Mouse (Mus musculus): ENCODE data around the gene Suds3. TPM values are rescaled to one million over a fixed set of nuclear protein-coding genes. Genes with fewer than 3 reads are reported as not detected.

The Suds3 gene
- polyA plus RNA-seq, 1 experiment from 2014 or later, result 88.6 TPM

GRCm38 (mm10) chr5:117108292-117108691, 7.6 kb downstream of the Suds3 start:
- Histone ChIP-seq H3K9ac (no peak overlapping the region), H3K4me1 (replicated peaks) (no peaks in the 10 kb centered on the region), H3K27me3 (no peaks in the 10 kb centered on the region), H3K36me3 (peaks cover 60% of the 10 kb centered on the region), H3K4me3 (no peak overlapping the region), H3K9me3 (no peaks in the 10 kb centered on the region), H3K27ac (replicated peaks) (no peak overlapping the region), H3K4me2 (no peak overlapping the region)
- no peak for ATAC-seq (ENCODE audit: low FRiP score, low read depth)
- WGBS, result 95% methylated on average over 13 of the region's 13 CpGs

GRCm38 (mm10) chr5:117105761-117106160, 10.2 kb downstream of the Suds3 start:
- Histone ChIP-seq H3K36me3 (peaks cover 54% of the 10 kb centered on the region), H3K4me3 (no peak overlapping the region), H3K27ac (replicated peaks) (no peak overlapping the region), H3K9ac (no peak overlapping the region), H3K4me2 (no peak overlapping the region), H3K4me1 (replicated peaks) (no peaks in the 10 kb centered on the region), H3K9me3 (no peaks in the 10 kb centered on the region), H3K27me3 (no peaks in the 10 kb centered on the region)
- ATAC-seq (ENCODE audit: low FRiP score, low read depth), result no peak
- 68% methylated on average over 9 of the region's 9 CpGs for WGBS

GRCm38 (mm10) chr5:117104329-117104728, 11.6 kb downstream of the Suds3 start:
- H3K9ac ChIP-seq, result no peak overlapping the region
- H3K4me1 ChIP-seq (replicated peaks), result no peaks in the 10 kb centered on the region
- 95% methylated on average over 12 of the region's 12 CpGs for WGBS
- H3K4me2 ChIP-seq, result no peak overlapping the region
- H3K27ac ChIP-seq (replicated peaks), result no peak overlapping the region
- no peak for ATAC-seq (ENCODE audit: low FRiP score, low read depth)
- H3K27me3 ChIP-seq, result no peaks in the 10 kb centered on the region
- H3K36me3 ChIP-seq, result peaks cover 59% of the 10 kb centered on the region
- no peak overlapping the region for H3K4me3 ChIP-seq
- no peaks in the 10 kb centered on the region for H3K9me3 ChIP-seq

- H3K4me3 ChIP-seq, result no peak overlapping the region
- no peaks in the 10 kb centered on the region for H3K9me3 ChIP-seq
- no peak for ATAC-seq (ENCODE audit: low FRiP score, low read depth)
- WGBS, result 94% methylated on average over 20 of the region's 20 CpGs
- no peak overlapping the region for H3K27ac ChIP-seq (replicated peaks)
- H3K9ac ChIP-seq, result no peak overlapping the region
- no peaks in the 10 kb centered on the region for H3K4me1 ChIP-seq (replicated peaks)
- H3K4me2 ChIP-seq, result no peak overlapping the region
- no peaks in the 10 kb centered on the region for H3K27me3 ChIP-seq
- H3K36me3 ChIP-seq, result peaks cover 65% of the 10 kb centered on the region
Observed at GRCm38 (mm10) chr5:117103194-117103929, 12.6 kb downstream of the Suds3 start.

GRCm38 (mm10) chr5:117099742-117100141, 16.2 kb downstream of the Suds3 start:
- H3K4me2 ChIP-seq, result no peak overlapping the region
- no peak for ATAC-seq (ENCODE audit: low FRiP score, low read depth)
- WGBS, result 92% methylated on average over 11 of the region's 11 CpGs
- H3K9me3 ChIP-seq, result no peaks in the 10 kb centered on the region
- H3K36me3 ChIP-seq, result peaks cover 41% of the 10 kb centered on the region
- H3K4me3 ChIP-seq, result no peak overlapping the region
- H3K27ac ChIP-seq (replicated peaks), result no peak overlapping the region
- no peak overlapping the region for H3K9ac ChIP-seq
- H3K4me1 ChIP-seq (replicated peaks), result peaks cover 10% of the 10 kb centered on the region
- H3K27me3 ChIP-seq, result no peaks in the 10 kb centered on the region

- no peaks in the 10 kb centered on the region for H3K27me3 ChIP-seq
- H3K9me3 ChIP-seq, result no peaks in the 10 kb centered on the region
- ATAC-seq (ENCODE audit: low FRiP score, low read depth), result no peak
- no peak overlapping the region for H3K9ac ChIP-seq
- H3K4me1 ChIP-seq (replicated peaks), result peaks cover 14% of the 10 kb centered on the region
- H3K27ac ChIP-seq (replicated peaks), result no peak overlapping the region
- no peak overlapping the region for H3K4me2 ChIP-seq
- no peak overlapping the region for H3K4me3 ChIP-seq
- WGBS, result 93% methylated on average over 5 of the region's 5 CpGs
- peaks cover 36% of the 10 kb centered on the region for H3K36me3 ChIP-seq
Observed at GRCm38 (mm10) chr5:117099008-117099407, 16.9 kb downstream of the Suds3 start.

GRCm38 (mm10) chr5:117096716-117097115, 19.2 kb downstream of the Suds3 start:
- Histone ChIP-seq H3K27me3 (no peaks in the 10 kb centered on the region), H3K4me1 (replicated peaks) (peaks cover 14% of the 10 kb centered on the region), H3K36me3 (peaks cover 49% of the 10 kb centered on the region), H3K4me3 (no peak overlapping the region), H3K27ac (replicated peaks) (no peak overlapping the region), H3K9me3 (no peaks in the 10 kb centered on the region), H3K4me2 (no peak overlapping the region), H3K9ac (no peak overlapping the region)
- WGBS, result 48% methylated on average over 3 of the region's 3 CpGs
- no peak for ATAC-seq (ENCODE audit: low FRiP score, low read depth)

GRCm38 (mm10) chr5:117094431-117094830, 21.5 kb downstream of the Suds3 start:
- Histone ChIP-seq H3K4me2 (no peak overlapping the region), H3K4me1 (replicated peaks) (peaks cover 14% of the 10 kb centered on the region), H3K36me3 (peaks cover 42% of the 10 kb centered on the region), H3K4me3 (no peak overlapping the region), H3K9me3 (no peaks in the 10 kb centered on the region), H3K9ac (no peak overlapping the region), H3K27ac (replicated peaks) (no peak overlapping the region), H3K27me3 (no peaks in the 10 kb centered on the region)
- 40% methylated on average over 7 of the region's 7 CpGs for WGBS
- peak; percentile 57 for ATAC-seq (ENCODE audit: low FRiP score, low read depth)

- Histone ChIP-seq H3K4me3 (no peak overlapping the region), H3K9ac (no peak overlapping the region), H3K9me3 (no peaks in the 10 kb centered on the region), H3K4me1 (replicated peaks) (peaks cover 12% of the 10 kb centered on the region), H3K27me3 (no peaks in the 10 kb centered on the region), H3K36me3 (peaks cover 31% of the 10 kb centered on the region), H3K27ac (replicated peaks) (no peak overlapping the region), H3K4me2 (no peak overlapping the region)
- 31% methylated on average over 6 of the region's 6 CpGs for WGBS
- no peak for ATAC-seq (ENCODE audit: low FRiP score, low read depth)
Observed at GRCm38 (mm10) chr5:117089786-117090185, 26.1 kb downstream of the Suds3 start.

- no peak overlapping the region for H3K27ac ChIP-seq (replicated peaks)
- H3K4me1 ChIP-seq (replicated peaks), result peaks cover 9% of the 10 kb centered on the region
- peaks cover 30% of the 10 kb centered on the region for H3K36me3 ChIP-seq
- no peak overlapping the region for H3K4me2 ChIP-seq
- no peak overlapping the region for H3K9ac ChIP-seq
- no peaks in the 10 kb centered on the region for H3K9me3 ChIP-seq
- no peak overlapping the region for H3K4me3 ChIP-seq
- no peaks in the 10 kb centered on the region for H3K27me3 ChIP-seq
- ATAC-seq (ENCODE audit: low FRiP score, low read depth), result no peak
- WGBS, result 65% methylated on average over 3 of the region's 3 CpGs
Observed at GRCm38 (mm10) chr5:117089147-117089546, 26.8 kb downstream of the Suds3 start.

GRCm38 (mm10) chr5:117087718-117088117, 28.2 kb downstream of the Suds3 start:
- peak overlapping the region; percentile 11; the same call in 1 of the 2 replicates for H3K4me3 ChIP-seq
- peaks cover 9% of the 10 kb centered on the region for H3K4me1 ChIP-seq (replicated peaks)
- H3K36me3 ChIP-seq, result peaks cover 18% of the 10 kb centered on the region
- no peak overlapping the region for H3K27ac ChIP-seq (replicated peaks)
- peak; percentile 27; the same call in 1 of the 2 replicates for ATAC-seq (ENCODE audit: low FRiP score, low read depth)
- H3K9me3 ChIP-seq, result no peaks in the 10 kb centered on the region
- 4% methylated on average over 13 of the region's 13 CpGs for WGBS
- peak overlapping the region; percentile 48 for H3K4me2 ChIP-seq
- H3K9ac ChIP-seq, result peak overlapping the region; percentile 5; the same call in 1 of the 2 replicates
- H3K27me3 ChIP-seq, result no peaks in the 10 kb centered on the region

- no peaks in the 10 kb centered on the region for H3K9me3 ChIP-seq
- H3K4me1 ChIP-seq (replicated peaks), result peaks cover 17% of the 10 kb centered on the region; the same call in 1 of the 2 replicates
- no peak overlapping the region for H3K27ac ChIP-seq (replicated peaks)
- ATAC-seq (ENCODE audit: low FRiP score, low read depth), result peak; percentile 66; the same call in 1 of the 2 replicates
- no peaks in the 10 kb centered on the region for H3K27me3 ChIP-seq
- peak overlapping the region; percentile 46 for H3K4me2 ChIP-seq
- H3K9ac ChIP-seq, result no peak overlapping the region
- WGBS, result 17% methylated on average over 10 of the region's 10 CpGs
- H3K36me3 ChIP-seq, result no peaks in the 10 kb centered on the region
- peak overlapping the region; percentile 5; the same call in 1 of the 2 replicates for H3K4me3 ChIP-seq
Observed at GRCm38 (mm10) chr5:117069498-117069894, 46.4 kb downstream of the Suds3 start.

Measured in hindbrain, embryonic 15.5 days (tissue).